Mouse (Mus musculus): ENCODE measurements around the gene Mmd2. TPM values are rescaled to one million over a fixed set of nuclear protein-coding genes. Genes with fewer than 3 reads are reported as not detected.

The Mmd2 gene
- polyA plus RNA-seq, 1 experiment = not detected

DNA sequence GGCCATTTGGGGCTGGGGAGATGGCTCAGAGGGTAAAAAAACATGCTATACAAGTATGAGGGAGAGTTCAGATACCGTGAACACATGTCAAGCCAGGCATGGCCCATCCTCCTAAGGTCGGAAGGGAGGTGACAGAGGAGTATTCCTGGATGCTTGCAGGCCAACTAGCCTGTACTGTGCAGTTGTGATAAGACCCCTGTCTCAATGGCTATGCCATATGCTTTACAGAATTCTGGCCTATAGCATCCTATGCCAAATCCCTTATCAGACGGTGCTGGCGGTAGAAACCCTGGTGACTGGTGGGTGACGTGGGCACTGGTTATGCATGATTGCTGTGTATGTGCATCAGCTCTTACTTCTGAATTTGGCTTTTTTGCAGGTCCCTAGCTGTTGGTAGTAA is 29.2 kb upstream of the Mmd2 start:
- H3K79me2 ChIP-seq (ENCODE audit: control insufficient read depth, insufficient read depth) = peaks cover 43% of the 10 kb centered on the region
- H3K36me3 ChIP-seq (ENCODE audit: control insufficient read depth, insufficient read depth) = peaks cover 30% of the 10 kb centered on the region
- H3K4me2 ChIP-seq (ENCODE audit: low read depth) = no peak overlapping the region
- no peaks in the 10 kb centered on the region for H3K27me3 ChIP-seq (ENCODE audit: control insufficient read depth, insufficient read depth, insufficient read length)
- TF ChIP-seq POLR2AphosphoS2 (IDR thresholded peaks at IDR 0.05; ENCODE audit: insufficient read length, low read depth) (no peak), TCF12 (IDR thresholded peaks at IDR 0.05; ENCODE audit: insufficient read depth, poor library complexity, severe bottlenecking) (no peak), TCF3 (IDR thresholded peaks at IDR 0.05; ENCODE audit: insufficient read length, low read depth) (no peak), E2F4 (IDR thresholded peaks at IDR 0.05; ENCODE audit: insufficient read depth) (no peak), SRF (IDR thresholded peaks at IDR 0.05; ENCODE audit: control insufficient read depth, insufficient read length, low read depth) (no peak), MAX (IDR thresholded peaks at IDR 0.05; ENCODE audit: low read depth) (no peak), POLR2A (IDR thresholded peaks at IDR 0.05; ENCODE audit: insufficient read length, low read depth) (no peak)
- no peak overlapping the region for H3K4me3 ChIP-seq
- no peak overlapping the region for H3ac ChIP-seq (ENCODE audit: control insufficient read depth, insufficient read length)

DNA sequence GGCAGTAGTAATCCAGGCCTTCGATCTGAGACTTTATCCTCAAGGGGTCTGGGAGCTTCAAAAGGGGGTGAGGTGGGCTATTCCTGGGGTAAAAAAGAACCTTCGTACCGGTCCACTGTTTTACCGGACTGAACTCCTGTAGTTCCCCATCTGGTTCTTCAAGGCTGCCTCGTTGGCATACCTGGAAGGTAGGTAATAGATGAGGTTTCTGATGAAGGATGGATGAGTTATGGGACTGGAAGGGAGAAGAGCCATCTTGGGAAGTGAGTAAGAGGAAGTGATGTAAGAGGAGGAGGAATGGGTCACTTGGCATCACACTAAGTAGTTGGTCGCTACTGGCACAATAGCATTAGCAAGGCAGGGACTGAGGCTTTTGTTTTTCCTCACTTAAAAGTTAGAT is 21.6 kb upstream of the Mmd2 start:
- Histone ChIP-seq H3ac (ENCODE audit: control insufficient read depth, insufficient read length) (peak overlapping the region; percentile 97), H3K36me3 (ENCODE audit: control insufficient read depth, insufficient read depth) (peaks cover 6% of the 10 kb centered on the region), H3K4me2 (ENCODE audit: low read depth) (peak overlapping the region; percentile 81), H3K79me2 (ENCODE audit: control insufficient read depth, insufficient read depth) (peaks cover 35% of the 10 kb centered on the region), H3K4me3 (peak overlapping the region; percentile 55), H3K27me3 (ENCODE audit: control insufficient read depth, insufficient read depth, insufficient read length) (no peaks in the 10 kb centered on the region)
- TF ChIP-seq USF1 (IDR thresholded peaks at IDR 0.05; ENCODE audit: low read depth) = no peak
- no peak for TF ChIP-seq TCF3 (IDR thresholded peaks at IDR 0.05; ENCODE audit: insufficient read length, low read depth)
- no peak for TF ChIP-seq TCF12 (IDR thresholded peaks at IDR 0.05; ENCODE audit: insufficient read depth, poor library complexity, severe bottlenecking)
- TF ChIP-seq MYOD1 (IDR thresholded peaks at IDR 0.05; ENCODE audit: control insufficient read depth in 1 of 3, insufficient read length in 2 of 3, low read depth in 2 of 3) = no peak
- no peak for TF ChIP-seq CEBPB (IDR thresholded peaks at IDR 0.05; ENCODE audit: insufficient read depth, poor library complexity, severe bottlenecking)
- TF ChIP-seq E2F4 (IDR thresholded peaks at IDR 0.05; ENCODE audit: insufficient read depth) = no peak

DNA sequence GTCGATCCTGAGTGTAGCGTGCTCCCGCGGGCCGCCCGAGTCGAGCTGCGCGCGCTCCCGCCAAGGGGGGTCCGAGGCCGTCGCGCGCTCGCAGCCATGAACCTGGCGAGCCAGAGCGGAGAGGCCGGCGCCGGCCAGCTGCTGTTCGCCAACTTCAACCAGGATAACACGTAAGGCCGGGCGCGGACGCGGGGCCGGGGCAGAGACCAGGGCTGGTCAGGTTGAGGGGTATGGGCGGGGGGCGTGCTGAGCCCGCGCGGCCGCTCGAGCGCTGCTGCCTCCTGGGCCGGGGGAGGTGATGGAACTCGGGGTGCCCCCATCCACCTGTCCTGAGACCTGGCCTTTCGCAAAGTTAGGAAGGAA is 21.0 kb upstream of the Mmd2 start:
- Histone ChIP-seq H3K27me3 (ENCODE audit: control insufficient read depth, insufficient read depth, insufficient read length) (peaks cover 2% of the 10 kb centered on the region), H3K4me3 (peak overlapping the region; percentile 55), H3K36me3 (ENCODE audit: control insufficient read depth, insufficient read depth) (peaks cover 6% of the 10 kb centered on the region), H3ac (ENCODE audit: control insufficient read depth, insufficient read length) (peak overlapping the region; percentile 97), H3K79me2 (ENCODE audit: control insufficient read depth, insufficient read depth) (peaks cover 34% of the 10 kb centered on the region), H3K4me2 (ENCODE audit: low read depth) (peak overlapping the region; percentile 81)
- TF ChIP-seq POLR2AphosphoS2 (IDR thresholded peaks at IDR 0.05; ENCODE audit: insufficient read length, low read depth) (no peak), MYOG (IDR thresholded peaks at IDR 0.05; ENCODE audit: control insufficient read depth in 1 of 3, insufficient read depth in 1 of 3, insufficient read length in 2 of 3, low read depth in 2 of 3) (no peak)

DNA sequence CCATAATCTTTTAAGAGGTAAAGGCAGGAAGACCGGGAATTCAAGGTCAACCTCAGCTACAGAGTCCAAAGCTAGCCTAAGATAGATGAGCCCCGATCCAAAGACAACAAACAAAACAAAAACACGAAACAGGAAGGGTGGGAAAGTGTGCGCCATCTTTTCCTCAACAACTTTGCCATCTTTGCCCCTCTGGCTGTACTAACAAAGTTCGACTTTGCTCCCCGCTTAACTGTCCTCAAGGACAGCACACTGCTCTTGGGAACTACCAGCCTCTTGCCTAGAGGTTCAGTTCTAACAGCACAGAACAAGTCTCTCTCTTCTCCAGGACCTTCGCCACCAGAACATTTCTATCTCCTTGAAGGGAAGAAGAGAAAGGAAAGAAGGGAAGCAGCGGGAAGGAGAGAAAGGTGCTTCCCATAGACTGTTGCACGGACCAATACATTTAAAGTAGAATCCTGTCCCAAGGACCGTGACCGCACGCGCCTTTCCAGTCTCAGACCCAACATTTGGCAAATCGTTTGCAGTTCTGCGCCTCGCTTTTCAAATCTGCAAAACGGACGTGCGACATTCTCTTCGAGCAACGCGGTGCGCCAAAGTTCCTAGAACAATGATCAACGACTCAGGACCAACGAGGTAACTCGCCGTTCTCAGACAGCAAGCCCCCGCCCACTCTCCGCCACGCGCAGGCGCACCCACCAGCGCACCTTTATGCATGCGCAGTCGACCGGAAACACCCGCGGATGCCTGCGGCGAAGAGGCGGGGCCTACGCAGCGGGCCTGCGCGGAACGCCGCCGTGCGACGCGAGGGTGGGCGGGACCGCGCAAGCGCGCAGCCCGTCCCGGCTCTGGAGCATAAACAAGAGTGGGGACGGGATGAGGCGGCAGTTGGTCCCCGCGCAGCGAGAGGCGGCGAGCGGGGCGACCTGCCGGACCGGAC is 20.4 kb upstream of the Mmd2 start:
- TF ChIP-seq MYOG (IDR thresholded peaks at IDR 0.05; ENCODE audit: control insufficient read depth in 1 of 3, insufficient read depth in 1 of 3, insufficient read length in 2 of 3, low read depth in 2 of 3) (peak in 1 of 3 experiments; percentile 35), TCF3 (IDR thresholded peaks at IDR 0.05; ENCODE audit: insufficient read length, low read depth) (no peak), POLR2A (IDR thresholded peaks at IDR 0.05; ENCODE audit: insufficient read length, low read depth) (peak; percentile 81), POLR2AphosphoS2 (IDR thresholded peaks at IDR 0.05; ENCODE audit: insufficient read length, low read depth) (peak; percentile 90), MYOD1 (IDR thresholded peaks at IDR 0.05; ENCODE audit: control insufficient read depth in 1 of 3, insufficient read length in 2 of 3, low read depth in 2 of 3) (peak in 1 of 3 experiments; percentile 17), MAX (IDR thresholded peaks at IDR 0.05; ENCODE audit: low read depth) (no peak)
- H3K27me3 ChIP-seq (ENCODE audit: control insufficient read depth, insufficient read depth, insufficient read length) = peaks cover 5% of the 10 kb centered on the region
- H3K36me3 ChIP-seq (ENCODE audit: control insufficient read depth, insufficient read depth) = peaks cover 6% of the 10 kb centered on the region
- H3K4me3 ChIP-seq = peak overlapping the region; percentile 55
- H3ac ChIP-seq (ENCODE audit: control insufficient read depth, insufficient read length) = peak overlapping the region; percentile 97
- peak overlapping the region; percentile 97 for H3K4me2 ChIP-seq (ENCODE audit: low read depth)
- peaks cover 34% of the 10 kb centered on the region for H3K79me2 ChIP-seq (ENCODE audit: control insufficient read depth, insufficient read depth)

DNA sequence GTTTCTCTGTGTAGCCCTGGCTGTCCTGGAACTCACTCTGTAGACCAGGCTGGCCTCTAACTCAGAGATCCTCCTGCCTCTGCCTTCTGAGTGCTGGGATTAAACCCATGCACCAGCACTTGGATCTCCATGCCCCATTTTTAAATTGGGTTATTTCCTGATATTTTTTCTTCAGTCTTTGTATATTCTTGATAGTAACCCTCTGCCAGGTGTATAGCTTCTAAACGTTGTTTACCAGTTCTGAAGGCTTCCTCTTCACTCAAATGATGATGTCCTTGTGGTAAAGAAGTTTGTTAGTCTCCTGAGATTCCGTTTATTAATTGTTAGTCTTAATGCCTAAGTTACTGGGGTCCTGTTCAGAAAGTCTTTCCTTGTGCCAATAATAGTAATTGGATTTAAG is 18.8 kb upstream of the Mmd2 start, which contains the start of gene Wipi2:
Gene Wipi2, plus strand, starts transcription at position 301 of the 400 bp plus-strand sequence.
- Histone ChIP-seq H3K4me2 (ENCODE audit: low read depth) (peak within 1 kb of the TSS; percentile 97), H3K4me3 (peak within 1 kb of the TSS; percentile 55), H3K36me3 (ENCODE audit: control insufficient read depth, insufficient read depth) (no peaks in the 10 kb centered on the region), H3ac (ENCODE audit: control insufficient read depth, insufficient read length) (no peak within 1 kb of the TSS), H3K79me2 (ENCODE audit: control insufficient read depth, insufficient read depth) (peaks cover 27% of the 10 kb centered on the region), H3K27me3 (ENCODE audit: control insufficient read depth, insufficient read depth, insufficient read length) (peaks cover 5% of the 10 kb centered on the region)
- TF ChIP-seq TCF12 (IDR thresholded peaks at IDR 0.05; ENCODE audit: insufficient read depth, poor library complexity, severe bottlenecking) (no peak), POLR2AphosphoS2 (IDR thresholded peaks at IDR 0.05; ENCODE audit: insufficient read length, low read depth) (no peak), CEBPB (IDR thresholded peaks at IDR 0.05; ENCODE audit: insufficient read depth, poor library complexity, severe bottlenecking) (no peak), SRF (IDR thresholded peaks at IDR 0.05; ENCODE audit: control insufficient read depth, insufficient read length, low read depth) (no peak), USF1 (IDR thresholded peaks at IDR 0.05; ENCODE audit: low read depth) (no peak)
